Mouse (Mus musculus) kidney, adult 2 months (tissue): ENCODE data around the gene Kmt2c. TPM values are rescaled to one million over a fixed set of nuclear protein-coding genes. Genes with fewer than 3 reads are reported as not detected.

Experiments used
- DNase-seq: peaks from one replicate; pipeline ENCODE4 v3.0.0; 2021
- H3K27ac ChIP-seq: fragments of 200-500 bp; 2 replicates; pipeline ENCODE4 v1.5.1; 2012; ENCODE audit warnings: low read depth, low read length, control low read depth, inconsistent platforms; ENCODE audit not compliant: insufficient read depth
- H3K27me3 ChIP-seq: fragments of 200-500 bp; replicated peaks from 2 replicates; pipeline ENCODE4 v1.6.1; 2012; ENCODE audit warnings: mild to moderate bottlenecking, moderate library complexity, low read length, inconsistent platforms; ENCODE audit not compliant: control insufficient read depth, insufficient read depth
- H3K36me3 ChIP-seq: fragments of 200-500 bp; 2 replicates; pipeline ENCODE4 v1.6.1; 2012; ENCODE audit warnings: mild to moderate bottlenecking, moderate library complexity, low read length, inconsistent platforms; ENCODE audit not compliant: control insufficient read depth, insufficient read depth
- H3K4me1 ChIP-seq: fragments of 200-500 bp; 2 replicates; pipeline ENCODE4 v1.6.1; 2011; ENCODE audit warnings: low read length; ENCODE audit not compliant: control insufficient read depth, insufficient read depth
- H3K4me3 ChIP-seq: fragments of 200-500 bp; 2 replicates; pipeline ENCODE4 v1.5.1; 2011; ENCODE audit warnings: mild to moderate bottlenecking, low read depth, low read length, control low read depth; ENCODE audit not compliant: insufficient read depth
- CTCF ChIP-seq: fragments of 200-500 bp; conservative IDR thresholded peaks from 2 replicates; pipeline ENCODE4 v1.5.1; 2011; ENCODE audit warnings: low read depth, mild to moderate bottlenecking, control low read depth, low read length, moderate library complexity, mixed read lengths; ENCODE audit not compliant: insufficient read depth, insufficient read length
- POLR2A ChIP-seq: fragments of 200-500 bp; IDR thresholded peaks from one replicate; pipeline ENCODE4 v1.6.1; 2011; ENCODE audit warnings: low read depth, low read length, control low read depth
- WGBS: fragments of 180-500 bp; shearing (Covaris S2); methylation state at CpG from one replicate; pipeline ENCODE4 v1.1.7; 2018; 5-methylcytosine and 5-hydroxymethylcytosine counted together
- polyA plus RNA-seq: library from polyadenylated mRNA; depleted of rRNA; stranded (reverse); fragments of >200 nt; gene quantifications from 2 replicates; pipeline ENCODE4 v1.2.3, GENCODE M21; 2012

Gene Kmt2c
- polyA plus RNA-seq, 1 experiment, result 11.8 TPM

- no peak overlapping the region for H3K27ac ChIP-seq
- TF ChIP-seq POLR2A (no peak), CTCF (no peak)
- no peak for DNase-seq
- 80% methylated on average over 2 of the region's 2 CpGs for WGBS
- H3K36me3 ChIP-seq, result no peaks in the 10 kb centered on the region
- H3K4me3 ChIP-seq, result no peak overlapping the region
- H3K4me1 ChIP-seq, result no peaks in the 10 kb centered on the region
- H3K27me3 ChIP-seq, result no peaks in the 10 kb centered on the region
These were observed 37.9 kb upstream of the Kmt2c start for GRCm38 (mm10) chr5:25536451-25536850.

- DNase-seq, result no peak
- H3K27ac ChIP-seq, result no peak overlapping the region
- WGBS, result 89% methylated on average over 2 of the region's 2 CpGs
- TF ChIP-seq CTCF (no peak), POLR2A (no peak)
- H3K36me3 ChIP-seq, result no peaks in the 10 kb centered on the region
- no peak overlapping the region for H3K4me3 ChIP-seq
- no peaks in the 10 kb centered on the region for H3K4me1 ChIP-seq
- no peaks in the 10 kb centered on the region for H3K27me3 ChIP-seq
These were observed 37.0 kb upstream of the Kmt2c start for GRCm38 (mm10) chr5:25535566-25535965.

GRCm38 (mm10) chr5:25533298-25533697 is 34.7 kb upstream of the Kmt2c start:
- Histone ChIP-seq H3K4me3 (no peak overlapping the region), H3K36me3 (no peaks in the 10 kb centered on the region), H3K4me1 (0 out of 2 replicates have a peak, but pooled peaks cover 4% of the 10 kb centered on the region), H3K27me3 (no peaks in the 10 kb centered on the region), H3K27ac (no peak overlapping the region)
- no peak for TF ChIP-seq POLR2A
- no peak for TF ChIP-seq CTCF
- DNase-seq, result no peak
- WGBS, result 91% methylated on average over 5 of the region's 5 CpGs

- Histone ChIP-seq H3K4me1 (0 out of 2 replicates have a peak, but pooled peaks cover 4% of the 10 kb centered on the region), H3K27me3 (no peaks in the 10 kb centered on the region), H3K36me3 (no peaks in the 10 kb centered on the region), H3K4me3 (no peak overlapping the region), H3K27ac (no peak overlapping the region)
- WGBS, result 79% methylated on average over 18 of the region's 18 CpGs
- TF ChIP-seq POLR2A, result no peak
- TF ChIP-seq CTCF, result no peak
- DNase-seq, result no peak
These were observed 33.9 kb upstream of the Kmt2c start for GRCm38 (mm10) chr5:25532256-25533147.

GRCm38 (mm10) chr5:25530629-25531028 is 32.0 kb upstream of the Kmt2c start:
- H3K4me3 ChIP-seq, result peak overlapping the region; percentile 56; the same call in 1 of the 2 replicates

GRCm38 (mm10) chr5:25529529-25530421 is 31.2 kb upstream of the Kmt2c start:
- Histone ChIP-seq H3K4me3 (peak overlapping the region; percentile 93), H3K27me3 (no peaks in the 10 kb centered on the region), H3K27ac (peak overlapping the region; percentile 93), H3K4me1 (0 out of 2 replicates have a peak, but pooled peaks cover 4% of the 10 kb centered on the region), H3K36me3 (no peaks in the 10 kb centered on the region)
- no peak for TF ChIP-seq CTCF
- no peak for TF ChIP-seq POLR2A
- DNase-seq, result peak; percentile 100
- under 1% methylated on average over 87 of the region's 87 CpGs for WGBS

More at GRCm38 (mm10) chr5:25530629-25531028, 32.0 kb upstream of the Kmt2c start:
- no peak for DNase-seq
- H3K27ac ChIP-seq, result no peak overlapping the region
- 0 out of 2 replicates have a peak, but pooled peaks cover 4% of the 10 kb centered on the region for H3K4me1 ChIP-seq
- 6% methylated on average over 2 of the region's 2 CpGs for WGBS
- no peaks in the 10 kb centered on the region for H3K27me3 ChIP-seq
- no peaks in the 10 kb centered on the region for H3K36me3 ChIP-seq
- TF ChIP-seq POLR2A (no peak), CTCF (no peak)
